Mouse (Mus musculus) kidney, adult 10 weeks (tissue): ENCODE measurements around the gene Msh5. TPM values are rescaled to one million over a fixed set of nuclear protein-coding genes. Genes with fewer than 3 reads are reported as not detected.

Experiments used
- polyA plus RNA-seq: library from polyadenylated mRNA; stranded (reverse); fragments of 350-450 nt; fragmentation: Illumina TruSeq; extraction: RNeasy Lipid Tissue Mini Kit (QIAGEN cat#74804); gene quantifications from one replicate; pipeline ENCODE4 v1.2.3, GENCODE M21; 2014; ENCODE audit warnings: low read depth, low replicate concordance

The Msh5 gene
- polyA plus RNA-seq: 1.1 TPM

DNA sequence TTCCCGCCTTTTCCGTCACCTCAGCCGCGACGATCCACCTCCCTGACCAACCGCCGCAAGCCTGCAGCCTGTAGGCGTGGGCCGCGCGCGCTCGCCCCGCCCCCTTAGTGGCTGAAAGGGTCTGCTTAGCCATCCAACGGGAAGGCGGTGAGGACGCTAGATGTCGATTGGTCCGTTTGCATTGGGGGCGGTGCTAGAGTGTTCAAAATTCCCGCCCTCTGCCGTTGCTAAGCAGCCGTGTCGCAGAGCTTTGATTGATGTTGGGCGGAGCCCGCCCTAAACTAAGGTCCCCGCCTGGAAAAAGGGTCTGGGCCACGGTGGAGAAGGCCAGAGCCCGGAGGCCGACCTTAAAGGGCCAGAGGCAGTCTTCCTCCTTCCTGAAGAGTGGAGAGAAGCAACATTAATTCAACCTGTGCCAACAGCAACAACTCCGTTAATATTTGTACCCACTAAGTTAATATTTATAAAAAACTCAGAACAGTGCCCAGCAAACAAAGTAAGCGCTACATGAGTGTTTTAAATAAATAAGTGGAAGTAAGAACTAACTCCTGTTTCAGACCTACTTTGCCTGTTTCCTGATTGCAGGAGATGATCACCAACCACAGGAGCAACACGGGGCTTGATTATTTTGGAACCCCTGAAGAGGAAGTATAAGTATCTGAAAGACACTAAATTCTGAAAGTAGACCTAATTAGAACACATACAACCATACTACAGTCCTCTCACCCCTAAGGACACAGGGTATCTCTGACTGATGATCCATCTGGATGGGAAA lies at the start of gene Msh5:
Msh5 (minus strand) TSS at position 65 of the 775 bp plus-strand sequence.

DNA sequence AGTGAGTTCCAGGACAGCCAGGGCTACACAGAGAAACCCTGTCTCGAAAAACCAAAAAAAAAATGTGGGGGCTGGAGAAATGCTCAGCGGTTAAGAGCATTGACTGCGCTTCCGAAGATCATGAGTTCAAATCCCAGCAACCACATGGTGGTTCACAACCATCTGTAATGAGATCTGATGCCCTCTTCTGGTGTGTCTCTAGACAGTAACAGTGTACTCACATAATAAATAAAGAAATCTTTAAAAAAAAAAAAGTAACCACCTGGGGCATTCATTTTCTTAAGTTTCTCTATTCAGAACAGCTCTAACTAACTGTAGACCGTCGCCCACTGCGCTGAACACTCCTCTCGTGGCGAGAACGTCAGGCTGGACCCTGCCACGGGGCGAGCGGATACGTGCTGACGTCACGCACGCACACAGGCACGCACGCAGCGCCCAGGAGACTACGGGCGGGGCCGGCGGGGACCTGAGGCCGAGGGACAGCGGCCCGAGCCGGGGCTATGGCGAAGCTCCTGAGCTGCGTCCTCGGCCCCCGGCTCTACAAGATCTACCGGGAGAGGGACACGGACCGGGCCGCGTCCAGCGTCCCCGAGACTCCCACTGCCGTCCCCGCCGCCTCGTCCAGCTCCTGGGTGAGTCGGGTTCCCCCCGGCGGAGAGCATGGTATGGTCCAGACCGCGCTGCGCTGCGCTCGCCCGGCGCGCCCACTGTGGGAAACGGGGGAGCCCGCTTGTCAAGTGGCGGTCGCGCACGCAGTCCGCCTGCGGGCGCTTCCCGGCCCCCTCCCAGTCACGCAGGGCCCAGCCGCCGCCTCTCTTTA lies 42.5 kb upstream of the Msh5 start, which contains the start of gene Abhd16a:
Abhd16a (plus strand) TSS at position 439 of the 820 bp plus-strand sequence.

DNA sequence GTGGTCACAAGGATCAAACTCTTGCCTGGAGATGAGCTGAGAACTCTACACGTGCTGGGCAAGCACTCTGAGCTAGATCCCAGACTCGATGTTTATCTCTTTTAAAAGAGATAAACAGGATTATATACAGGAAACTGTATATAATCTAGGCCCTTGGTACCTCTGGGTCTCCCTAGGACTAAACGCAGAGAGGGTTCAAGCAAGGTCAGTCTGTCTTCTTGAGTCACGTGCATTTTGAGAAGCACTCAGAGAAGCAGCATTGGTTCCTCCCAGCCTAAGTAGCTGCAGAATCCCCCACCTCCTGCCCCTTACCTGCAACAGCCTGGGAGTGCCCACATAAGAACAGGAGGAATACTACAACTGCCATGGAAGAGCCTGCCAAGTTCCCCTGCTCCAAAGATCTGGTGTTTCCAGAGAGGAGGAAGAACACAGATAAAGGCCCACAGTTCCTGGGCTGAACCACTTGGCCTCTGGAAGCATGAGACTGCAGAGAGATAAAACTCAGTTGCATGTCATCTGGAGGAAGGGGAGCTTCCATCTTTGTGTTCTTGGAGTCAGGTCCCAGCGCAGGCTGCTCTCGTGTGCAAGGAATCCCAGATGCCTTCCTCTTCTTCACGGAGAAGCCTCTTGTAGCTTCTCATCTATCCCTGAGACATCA lies 38.8 kb upstream of the Msh5 start, which contains the start of gene Ly6g6f:
Ly6g6f (minus strand) TSS at position 403 of the 658 bp plus-strand sequence.

DNA sequence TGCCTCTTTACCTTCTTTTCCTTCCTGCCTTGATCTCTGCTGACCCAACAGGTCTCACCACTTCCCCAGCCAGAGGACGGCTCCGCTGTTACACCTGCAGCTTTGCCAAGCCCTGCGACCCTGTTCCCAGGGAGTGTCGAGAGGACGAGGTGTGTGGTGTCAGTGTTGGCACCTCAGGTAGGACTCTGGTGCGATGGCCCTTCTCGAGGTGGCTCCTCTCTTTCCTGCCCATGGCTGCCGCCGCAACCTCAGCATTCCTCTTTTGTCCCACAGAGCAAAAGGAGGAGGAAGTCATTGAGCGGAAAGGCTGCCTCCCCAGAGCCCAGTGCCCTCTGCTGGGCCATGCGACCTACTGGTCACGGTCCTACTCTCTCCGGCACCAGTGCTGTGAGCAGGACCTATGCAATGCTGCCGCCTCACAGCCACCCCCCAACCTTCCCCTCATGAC lies 31.3 kb upstream of the Msh5 start, which contains the start of gene Ly6g6d:
Ly6g6d (minus strand) TSS at position 280 of the 448 bp plus-strand sequence.

DNA sequence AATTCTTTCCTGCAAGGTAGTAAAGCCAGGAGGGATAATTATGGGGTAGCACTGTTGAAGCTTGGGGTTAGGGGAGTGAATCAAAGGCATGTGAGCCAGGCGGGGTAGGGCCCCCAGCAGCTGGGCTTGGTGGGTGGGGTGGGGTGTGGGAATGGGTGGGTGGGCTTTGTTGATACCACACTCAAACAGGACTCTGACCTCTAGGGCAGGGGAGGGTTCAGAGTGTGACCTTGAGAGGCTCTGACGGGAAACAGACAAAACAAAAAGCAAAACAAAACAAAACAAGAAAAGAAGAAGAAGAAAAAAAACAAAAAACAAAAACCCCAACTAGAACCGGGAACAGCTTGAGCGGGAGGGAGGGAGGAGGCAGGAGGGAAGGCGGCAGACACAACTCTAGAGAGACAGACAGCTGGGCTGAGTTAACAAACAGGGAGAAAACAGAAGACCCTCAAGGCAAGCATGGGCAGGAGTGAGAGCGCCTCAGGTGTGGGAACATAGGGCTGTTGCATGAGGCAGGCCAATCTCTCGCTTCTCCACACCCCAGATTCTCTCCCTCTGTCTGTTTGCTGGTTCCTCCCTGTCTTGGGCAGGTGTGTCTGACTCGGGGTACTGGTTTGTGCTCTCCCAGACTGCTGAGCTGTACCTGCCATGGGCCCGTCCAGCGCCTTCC lies 30.1 kb upstream of the Msh5 start, which contains the start of gene Ly6g6e:
Ly6g6e (plus strand) TSS at position 396 of the 670 bp plus-strand sequence.

DNA sequence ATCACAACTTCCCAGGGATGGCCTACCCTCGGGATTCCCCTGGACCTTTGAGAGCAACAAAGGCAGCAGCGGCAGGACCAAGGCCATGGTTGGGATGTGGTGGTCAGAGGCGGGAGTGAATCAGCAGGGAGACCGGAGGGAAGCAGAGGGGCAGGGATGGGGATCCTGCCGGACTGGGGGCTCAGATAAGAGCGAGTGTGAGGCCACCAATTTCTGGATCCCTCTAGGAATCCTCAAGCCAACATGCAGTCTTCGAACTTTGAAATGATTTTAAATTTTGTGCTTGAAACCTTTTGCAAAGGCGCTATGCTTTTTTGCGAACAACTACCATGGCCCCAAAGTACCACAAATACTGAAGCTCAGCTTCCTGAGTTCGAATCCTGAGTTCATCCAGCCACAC lies 19.5 kb upstream of the Msh5 start, which contains the start of gene Mpig6b:
Mpig6b (minus strand) TSS at position 101 of the 400 bp plus-strand sequence.

DNA sequence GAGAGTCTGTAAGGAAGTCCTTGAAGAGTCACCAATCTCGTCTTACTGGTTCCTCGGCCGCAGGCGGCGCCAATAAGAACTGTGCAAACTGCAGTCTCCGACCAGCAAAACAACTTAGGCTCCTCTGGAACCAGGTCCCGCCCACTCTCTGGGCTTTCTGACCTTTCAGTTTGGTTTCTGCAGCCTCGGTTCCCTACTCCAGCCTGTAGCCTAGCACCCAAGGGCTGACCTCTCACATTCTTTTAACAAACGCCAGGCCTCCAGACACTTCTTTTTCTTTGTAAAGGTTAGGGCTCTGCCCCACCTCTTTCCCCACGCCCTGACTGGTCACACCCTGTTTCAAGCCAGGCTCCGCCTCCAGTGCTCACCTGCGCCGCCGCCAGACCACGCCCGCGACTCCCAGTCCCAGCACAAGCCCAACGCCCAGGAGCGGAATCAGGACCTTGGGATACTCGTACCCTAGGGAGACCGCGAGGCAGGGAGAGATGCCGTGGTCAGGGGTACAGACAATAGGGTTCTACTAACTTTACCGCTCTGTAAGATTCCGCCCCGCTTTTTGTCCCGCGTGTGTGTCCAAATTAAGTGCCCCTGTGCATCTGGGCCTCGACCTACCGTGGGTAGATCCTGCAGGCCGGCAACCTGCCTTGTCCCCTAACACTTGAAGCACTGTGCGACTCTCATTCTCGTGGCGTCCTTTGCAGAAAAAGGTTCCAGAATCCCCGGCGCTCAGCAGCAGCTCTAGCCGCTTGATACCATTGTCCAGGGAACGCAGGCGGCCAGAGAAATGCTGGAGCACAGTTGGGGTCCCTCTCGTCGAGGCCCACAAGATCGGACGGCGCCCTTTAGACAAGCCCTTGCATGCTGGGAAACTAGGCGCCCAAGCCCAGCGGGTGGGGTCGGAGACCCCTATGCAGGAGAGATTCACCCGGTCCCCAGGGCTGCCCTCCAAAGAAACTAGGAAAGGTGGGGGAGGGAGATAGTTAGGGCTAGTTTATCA lies 18.7 kb upstream of the Msh5 start, which contains the start of gene Ly6g6c:
Ly6g6c (plus strand) TSS at position 438 of the 997 bp plus-strand sequence.

DNA sequence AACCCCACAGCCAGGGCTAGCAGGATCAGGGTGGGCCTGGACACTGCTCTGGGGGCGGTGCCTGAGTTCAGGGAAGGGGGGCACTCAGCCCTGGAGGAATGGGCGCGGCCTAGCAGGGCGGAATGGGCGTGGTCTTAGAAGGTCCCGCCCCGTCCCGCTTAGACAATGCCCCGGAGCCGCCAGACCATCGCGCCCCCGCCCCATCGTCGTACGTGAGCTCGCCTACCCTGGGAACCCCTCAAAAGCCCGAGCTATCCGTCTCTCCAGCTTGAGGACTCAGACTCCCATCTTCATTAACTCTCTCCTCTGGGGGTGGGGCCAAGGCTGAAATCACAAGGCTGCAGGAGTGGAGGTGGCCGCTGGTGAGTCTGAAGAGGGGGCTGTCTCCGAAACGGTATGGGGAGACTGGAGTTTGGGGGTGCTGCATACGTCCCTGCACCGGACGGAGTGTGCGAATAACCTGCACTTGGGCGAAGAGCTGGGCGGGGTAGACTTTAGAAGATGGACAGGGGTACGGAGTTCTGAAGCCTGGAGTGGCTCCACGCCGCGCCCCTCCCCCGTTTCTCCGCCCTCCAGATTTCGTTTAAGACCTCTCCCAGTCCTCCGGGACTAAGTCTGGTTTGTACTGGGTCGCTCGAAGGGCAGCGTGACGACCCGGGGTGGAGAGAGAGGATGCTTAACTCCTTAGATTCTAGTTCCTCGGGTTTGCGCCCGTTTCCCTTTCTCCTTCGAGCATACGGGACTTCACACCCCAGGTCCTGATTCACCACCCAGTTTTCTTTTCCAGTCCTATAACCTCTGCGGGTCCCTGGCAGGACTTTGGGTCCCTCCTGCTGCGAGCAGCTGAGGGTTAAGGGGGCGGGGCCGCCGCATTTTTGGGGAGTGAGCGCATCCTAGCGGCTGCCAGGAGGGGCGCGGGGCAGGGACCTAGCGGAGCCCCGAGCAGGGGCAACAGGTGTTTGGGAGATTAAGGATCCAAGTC lies 12.7 kb upstream of the Msh5 start, which contains the start of gene Ddah2:
Ddah2 (plus strand) TSS at position 125 of the 982 bp plus-strand sequence.

DNA sequence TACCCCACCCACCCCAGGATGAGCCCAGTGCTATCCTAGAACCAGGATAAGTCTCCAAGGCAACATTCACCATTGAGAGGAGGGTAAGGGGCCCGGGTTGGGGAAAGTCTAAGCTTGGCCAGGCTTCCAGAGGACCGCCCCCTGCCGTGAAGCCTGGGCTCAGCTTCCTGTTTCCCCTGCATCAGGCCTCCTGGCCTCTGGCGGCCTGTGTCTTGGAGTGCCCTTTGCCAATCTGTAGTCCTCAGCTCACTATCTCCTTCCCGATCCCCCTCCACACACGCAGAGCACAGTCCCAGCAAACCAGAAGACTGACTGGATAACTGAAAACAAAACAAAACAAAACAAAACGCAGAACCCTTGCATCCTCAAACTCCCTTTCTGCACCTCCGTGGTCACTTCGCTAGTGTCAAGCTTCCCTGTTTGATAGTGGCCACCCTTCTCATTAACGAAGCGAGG lies 3.0 kb upstream of the Msh5 start, which contains the start of gene Clic1:
Clic1 (plus strand) TSS at position 406 of the 456 bp plus-strand sequence.

DNA sequence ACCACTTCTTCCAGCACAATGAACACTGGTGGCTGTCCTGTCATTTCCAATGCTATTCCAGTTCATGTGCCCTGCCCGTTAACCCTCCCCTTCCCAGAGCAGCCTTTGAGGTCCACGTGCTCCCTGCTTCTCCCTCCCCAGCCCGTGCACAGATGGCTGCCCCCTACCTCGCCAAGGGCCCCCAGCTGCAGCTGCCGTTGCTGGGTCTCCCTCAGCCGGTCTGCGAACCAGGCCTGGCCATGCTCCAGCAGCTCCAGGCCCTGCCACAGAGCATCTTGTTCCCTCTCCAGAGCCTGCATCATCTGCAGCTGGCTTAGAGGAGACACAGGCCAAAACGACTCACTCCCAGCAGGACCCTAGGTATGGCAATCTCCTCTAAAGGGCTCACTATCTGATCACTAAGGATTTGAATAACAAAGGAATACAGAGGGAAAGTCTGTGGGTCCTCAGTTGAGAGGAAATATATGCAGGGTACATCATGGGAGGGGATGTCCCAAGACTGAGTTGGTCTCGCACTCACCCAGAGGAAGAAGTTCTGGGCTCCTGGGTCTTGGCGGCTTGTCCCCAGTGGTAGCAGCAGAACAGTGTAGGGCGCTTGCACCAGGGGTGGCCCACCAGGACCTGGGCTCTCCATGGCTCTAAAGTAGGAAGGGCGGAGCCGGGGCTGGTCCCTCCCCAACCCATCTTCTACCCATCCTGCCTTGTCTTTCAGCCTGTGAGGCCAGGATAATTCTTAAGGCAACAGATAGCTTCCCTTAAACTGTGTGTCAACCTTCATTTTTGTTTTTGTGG lies 19.1 kb downstream of the Msh5 start, which contains the start of gene Sapcd1:
Sapcd1 (minus strand) TSS at position 740 of the 792 bp plus-strand sequence.

DNA sequence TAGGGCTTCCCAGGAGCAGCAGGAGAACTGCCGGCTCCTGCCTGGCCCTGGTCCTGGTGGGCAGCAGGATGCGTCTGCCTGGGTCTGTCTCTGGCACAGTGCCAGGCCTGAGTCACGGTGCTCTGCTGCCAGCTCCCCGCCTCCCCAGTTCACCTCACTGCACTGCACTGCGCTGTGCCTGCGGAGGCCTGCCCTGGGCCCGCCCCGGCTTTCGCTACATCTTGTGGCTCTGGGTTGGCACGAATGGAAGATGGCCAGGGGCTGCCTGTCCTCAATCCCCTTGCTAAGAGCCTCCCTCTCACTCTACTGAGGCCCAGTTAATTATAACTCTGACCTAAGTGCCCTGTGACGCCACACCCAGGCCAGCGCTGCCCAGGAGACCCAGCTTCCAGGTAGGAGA lies 30.2 kb downstream of the Msh5 start, which contains the start of gene Vwa7:
Vwa7 (plus strand) TSS at position 204 of the 400 bp plus-strand sequence.

DNA sequence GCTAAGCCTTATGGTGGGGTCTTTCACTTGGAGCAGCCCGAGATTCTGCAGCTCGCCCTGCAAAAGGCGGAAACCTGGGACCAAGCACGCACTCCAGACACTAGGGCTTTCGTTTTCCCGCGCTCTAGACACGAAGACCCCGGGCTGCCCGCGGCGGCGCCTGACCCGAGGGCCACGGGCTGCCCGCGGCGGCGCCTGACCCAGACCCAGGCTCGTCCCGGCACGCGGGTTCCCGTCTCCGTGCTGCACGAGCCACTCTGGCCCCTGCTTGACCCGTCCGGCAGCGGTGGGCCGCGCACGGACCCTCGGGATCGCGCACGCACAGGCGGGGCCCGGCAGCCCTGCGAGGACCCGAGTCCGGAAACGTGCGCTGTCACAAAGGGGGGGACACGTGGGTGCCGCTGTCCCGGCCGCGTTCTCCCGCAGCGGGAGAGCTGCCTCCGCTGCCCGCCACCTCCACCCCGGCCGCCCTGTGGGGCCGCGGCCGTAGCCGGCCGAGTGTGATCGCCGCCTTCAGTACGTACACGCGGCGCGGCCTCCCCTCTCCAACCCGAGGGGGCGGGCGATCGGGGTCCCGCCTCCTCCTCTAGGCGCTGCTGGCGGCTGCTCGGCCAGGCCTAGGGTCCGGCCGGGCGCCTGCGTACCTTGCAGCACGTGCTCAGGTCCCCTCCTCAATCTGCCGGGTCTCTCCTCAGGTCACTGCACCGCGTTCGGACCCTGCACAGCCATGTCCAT lies 45.7 kb downstream of the Msh5 start, which contains the start of gene Vars:
Vars (plus strand) TSS at position 271 of the 735 bp plus-strand sequence.

DNA sequence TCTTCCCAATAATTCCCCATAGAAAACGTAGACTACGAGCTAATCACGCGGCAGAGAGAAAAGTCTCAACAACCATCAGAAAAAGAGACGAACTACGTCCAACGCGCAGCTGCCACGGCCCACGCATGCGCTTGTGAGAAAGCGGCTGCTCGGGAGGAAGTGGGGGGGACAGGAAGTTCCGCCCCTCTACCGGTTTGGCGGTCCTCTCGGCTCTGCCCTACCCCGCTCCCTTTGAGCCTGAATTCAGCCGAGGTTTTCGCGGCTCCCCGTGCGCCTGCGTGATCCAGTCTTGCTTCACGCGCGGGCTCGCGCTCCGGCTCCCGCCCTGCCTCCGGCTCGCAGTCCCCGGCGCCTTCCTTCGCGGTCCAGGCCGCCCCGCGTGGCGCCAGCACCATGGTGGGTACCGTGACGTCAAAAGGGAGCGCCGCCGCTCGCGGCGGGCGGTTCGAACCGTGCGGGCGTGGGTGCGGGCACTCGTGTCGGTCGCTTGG lies 64.8 kb downstream of the Msh5 start, which contains the start of gene Lsm2:
Lsm2 (plus strand) TSS at position 173 of the 491 bp plus-strand sequence.

